Mouse (Mus musculus): ENCODE measurements around the gene Aff1.

DNA sequence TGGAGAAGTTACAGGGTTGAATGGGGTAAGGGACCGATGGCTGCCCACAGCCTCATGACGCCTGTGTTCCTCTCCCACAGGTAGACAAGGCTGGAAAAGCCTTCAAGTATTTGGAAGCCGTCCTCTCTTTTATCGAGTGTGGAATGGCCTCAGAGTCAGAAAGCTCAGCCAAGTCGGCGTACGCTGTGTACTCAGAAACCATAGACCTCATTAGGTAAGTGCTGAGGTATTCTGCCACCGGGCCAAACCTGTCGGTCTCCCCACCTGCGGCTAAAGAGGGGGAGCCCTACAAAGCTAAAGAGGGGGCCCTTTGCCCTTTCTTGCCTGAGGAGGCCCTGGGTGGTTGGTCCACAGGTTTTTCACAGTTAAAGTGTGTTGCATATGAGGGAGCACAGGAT, 154.0 kb downstream of the Aff1 start:
- TF ChIP-seq CTCF (IDR thresholded peaks at IDR 0.05; ENCODE audit: low read depth) (no peak), EP300 (optimal IDR thresholded peaks at IDR 0.05) (no peak)

Data from stomach, postnatal 0 days (tissue).